Mouse (Mus musculus): ENCODE measurements at regions not wholly inside any gene's neighbourhood (a gene's known extent, or its start where the extent isn't known, plus 50 kb on each side); places are given as distances from the start of the nearest gene placed in this dataset.
A peak's percentile ranks its signal among the peaks of the same experiment; 100 is the strongest.
"Not testable (repeated sequence)": the region's sequence is repeated elsewhere in the genome, so short reads cannot be mapped to it uniquely, and the experiment has no call there.

DNA sequence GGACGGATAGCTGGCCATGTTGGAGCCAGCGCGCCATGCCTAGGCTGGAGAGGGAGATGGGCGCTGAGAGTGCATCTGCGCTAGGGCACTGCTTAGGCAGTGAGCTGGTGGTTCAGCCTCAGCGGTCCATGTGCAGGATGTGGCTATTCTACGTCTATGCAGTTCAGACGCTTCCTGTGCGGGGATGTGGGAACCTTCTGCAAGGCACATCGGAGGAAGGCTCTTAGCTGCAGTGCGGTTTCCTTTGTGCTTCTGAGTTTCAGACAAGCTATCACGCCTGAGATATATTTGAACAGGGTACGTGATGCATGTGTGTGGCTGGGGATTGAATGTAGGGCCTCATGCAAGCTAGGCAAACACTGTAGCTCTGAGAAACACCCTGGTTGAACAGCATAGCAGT, 54.4 kb upstream of the Lrpprc start:
- no peak for DNase-seq

DNA sequence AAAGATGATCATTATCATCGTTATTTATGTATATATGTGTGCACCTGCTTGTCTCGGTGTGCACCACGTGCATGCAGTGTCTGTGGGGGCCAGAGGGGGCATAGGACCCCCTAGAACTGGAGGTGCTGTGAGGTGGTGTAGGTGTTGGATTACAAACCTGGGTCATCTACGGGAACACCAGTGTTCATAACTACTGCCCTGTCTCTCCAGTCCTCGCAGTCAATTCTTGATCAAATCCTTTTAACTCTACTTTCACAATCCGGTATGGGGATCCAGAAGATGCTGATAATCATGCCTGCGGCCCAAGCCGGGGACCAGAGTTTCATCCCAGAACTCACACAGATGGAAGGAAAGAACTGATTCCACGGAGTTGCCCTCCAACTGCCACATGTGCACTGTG, 55.6 kb upstream of the Lrpprc start:
- DNase-seq: no peak

DNA sequence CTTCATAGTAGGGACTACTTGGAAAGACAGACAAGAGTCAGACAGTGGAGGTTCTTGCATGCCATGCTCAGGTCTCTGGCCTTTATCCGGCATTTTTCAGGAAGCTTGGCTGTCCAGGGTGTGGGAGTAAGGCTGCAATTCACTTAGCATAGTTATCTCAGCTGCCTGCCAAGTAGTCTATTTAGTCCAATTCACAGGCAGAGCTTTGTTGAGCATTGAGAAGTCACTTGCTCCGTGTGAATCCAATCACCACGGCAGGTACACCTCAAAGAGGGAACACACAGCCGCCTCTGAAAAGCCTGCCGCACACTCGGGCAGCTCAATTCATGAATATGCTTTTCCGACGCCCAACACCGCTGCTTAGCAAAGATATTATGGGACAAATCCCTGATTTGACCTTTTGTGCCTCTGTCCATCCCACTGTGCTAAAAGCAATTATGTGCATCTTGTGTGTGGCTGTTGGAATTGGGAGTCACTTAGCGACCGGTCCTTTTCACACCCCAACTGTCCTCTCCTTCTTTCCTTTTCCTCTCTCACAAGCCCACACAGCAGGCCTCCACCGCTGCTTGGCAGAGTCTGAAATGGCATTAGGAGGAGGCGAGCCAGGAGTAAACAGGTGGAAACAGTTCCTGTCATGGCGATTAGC, 57.9 kb upstream of the Lrpprc start:
- no peak for DNase-seq

DNA sequence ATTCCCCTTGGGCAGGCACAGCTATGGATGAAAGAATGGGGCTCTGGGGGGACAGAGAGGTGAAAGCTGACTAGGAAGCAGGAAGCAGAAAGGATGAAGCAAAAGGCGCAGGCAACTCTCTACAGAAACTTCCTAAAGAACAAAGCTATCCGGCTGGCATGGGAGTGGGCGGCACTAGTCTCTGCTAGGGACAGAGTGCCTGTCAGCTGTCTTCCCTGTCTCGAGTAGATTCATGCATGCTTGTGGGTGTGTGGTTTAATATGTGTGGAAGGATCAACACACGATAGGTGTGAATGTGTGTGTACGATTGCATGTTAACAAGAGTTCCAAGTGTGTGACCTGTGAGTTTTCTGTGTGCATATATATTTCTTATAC, 58.4 kb upstream of the Lrpprc start:
- no peak for DNase-seq

DNA sequence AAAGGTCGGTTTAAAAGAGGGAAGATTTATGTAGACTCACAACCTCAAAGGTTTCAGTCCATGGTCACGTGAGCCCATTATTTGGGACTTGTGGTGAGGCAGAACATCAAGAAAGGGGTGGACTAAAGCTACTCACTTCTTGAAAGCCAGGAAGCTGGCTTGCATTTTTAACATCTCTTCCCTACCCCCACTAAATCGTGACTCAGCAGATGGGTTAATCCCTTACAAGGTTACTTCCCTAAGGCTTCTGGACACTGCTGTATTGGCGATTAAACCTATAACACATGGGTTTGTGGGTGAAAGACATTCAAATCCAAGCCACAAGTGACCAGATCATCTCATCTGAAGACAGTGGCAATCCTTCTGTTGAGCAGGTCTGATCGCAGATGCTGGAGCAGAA, 59.9 kb upstream of the Lrpprc start:
- no peak for DNase-seq

DNA sequence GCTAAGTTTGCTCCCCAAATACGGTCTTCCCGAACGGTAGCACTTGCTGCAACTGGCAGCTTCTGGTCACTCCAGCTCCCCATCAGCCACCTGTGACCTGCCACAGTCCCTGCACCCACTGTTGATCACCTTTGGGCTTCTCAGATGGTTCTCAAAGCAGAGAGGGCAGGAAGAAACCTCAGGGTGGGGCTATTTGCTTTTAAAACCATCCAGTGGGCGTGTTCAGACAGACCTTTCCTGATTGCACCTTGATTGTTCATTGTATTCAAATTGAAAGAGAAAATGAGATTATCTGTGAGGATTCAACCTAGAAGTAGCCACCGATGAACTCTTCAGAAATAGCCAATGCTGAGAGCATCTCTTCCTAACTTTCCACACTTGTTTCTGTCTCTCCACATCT, 60.3 kb upstream of the Lrpprc start:
- DNase-seq: no peak

DNA sequence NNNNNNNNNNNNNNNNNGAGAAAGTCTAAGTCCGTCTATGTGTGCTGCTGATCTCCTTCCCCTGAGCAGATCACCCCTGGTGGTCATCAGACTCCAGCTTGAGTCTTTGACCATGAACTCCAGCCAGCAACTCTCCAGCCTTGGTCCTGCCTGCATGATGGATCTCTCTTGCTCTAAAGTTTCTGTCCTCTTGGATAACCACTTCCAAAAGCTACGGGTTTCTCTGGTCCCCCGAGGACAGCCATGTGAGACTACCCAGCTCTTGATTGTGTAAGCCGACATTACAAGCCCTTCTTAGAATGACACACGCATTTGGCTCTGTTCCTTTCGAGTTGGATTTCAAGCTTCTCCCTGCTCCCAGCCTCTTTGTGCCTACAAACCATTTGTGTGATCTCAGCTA, 66.4 kb upstream of the Lrpprc start:
- DNase-seq: no peak

DNA sequence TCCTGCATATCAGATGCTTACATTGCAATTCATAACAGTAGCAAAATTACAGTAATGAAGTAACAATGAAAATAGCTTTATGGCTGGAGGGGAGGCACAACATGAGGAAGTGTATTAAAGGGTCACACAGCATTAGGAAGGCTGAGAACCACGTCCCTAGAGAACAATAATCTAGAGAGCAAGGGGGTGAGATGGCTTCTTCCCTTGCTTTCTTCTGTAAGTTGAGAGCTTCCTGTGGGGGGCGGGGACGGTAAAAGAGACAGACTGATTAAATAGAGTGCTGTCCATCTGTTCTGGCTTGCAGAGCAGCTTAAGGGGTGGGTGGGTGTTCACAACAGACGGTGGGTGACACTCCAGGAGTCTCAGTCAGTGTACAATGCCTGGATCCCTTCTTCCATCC, 68.2 kb upstream of the Lrpprc start:
- no peak for DNase-seq

DNA sequence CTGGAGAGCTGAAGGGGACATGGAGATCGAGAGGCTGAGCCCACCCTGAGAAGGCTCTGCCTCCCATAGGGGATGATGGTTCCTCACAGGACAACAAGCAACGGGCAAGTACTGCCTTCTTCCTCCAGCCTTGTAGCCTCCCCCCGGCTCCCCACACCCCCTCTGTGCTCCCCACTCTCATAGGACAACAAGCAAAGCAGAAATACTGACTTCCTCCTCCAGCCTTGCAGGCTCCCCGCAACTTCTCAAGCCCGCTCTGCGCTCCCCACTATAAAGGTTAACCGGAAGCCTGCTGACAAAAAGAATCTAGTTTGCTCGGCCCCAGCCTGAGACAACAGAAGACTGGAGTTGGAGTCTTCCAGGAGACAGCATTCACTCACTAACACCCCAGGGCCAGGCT, 69.3 kb upstream of the Lrpprc start:
- DNase-seq: no peak

DNA sequence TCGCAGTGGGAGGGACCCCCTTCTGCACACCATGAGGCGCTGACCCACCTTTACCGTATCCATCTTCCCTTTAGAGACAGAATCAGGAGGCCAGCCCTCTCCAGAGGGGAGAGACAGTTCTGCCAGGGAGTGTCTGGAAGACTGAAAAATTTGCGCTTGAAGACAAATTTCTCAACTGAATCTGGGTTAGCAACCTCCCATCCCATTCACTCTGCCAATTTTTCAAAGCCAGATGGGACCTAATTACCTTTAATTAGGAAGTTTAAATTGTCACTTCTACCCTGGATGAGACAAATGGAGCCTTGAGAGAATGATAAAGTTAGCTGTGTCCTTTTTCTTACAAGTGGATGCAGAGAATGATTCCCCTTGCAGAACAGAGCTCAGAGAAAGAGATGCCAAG, 70.2 kb upstream of the Lrpprc start:
- DNase-seq: no peak

DNA sequence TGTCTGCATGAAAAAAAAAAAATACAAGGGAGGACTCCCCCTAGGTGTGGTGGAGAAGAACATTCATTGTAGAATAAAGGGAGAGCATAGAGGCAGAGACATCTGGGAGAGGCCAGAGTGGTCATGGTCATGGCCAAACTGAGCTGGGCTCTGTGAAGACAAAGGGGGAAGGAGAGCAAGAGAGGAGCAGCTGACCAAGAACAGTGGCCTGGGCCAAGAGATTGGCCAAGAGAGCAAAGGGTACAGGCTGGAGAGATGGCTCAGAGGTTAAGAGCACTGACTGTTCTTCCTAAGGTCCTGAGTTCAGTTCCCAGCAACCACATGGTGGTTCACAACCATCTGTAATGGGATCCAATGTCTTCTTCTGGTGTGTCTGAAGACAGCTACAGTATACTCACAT, 73.6 kb upstream of the Lrpprc start:
- DNase-seq: not testable (repeated sequence)

DNA sequence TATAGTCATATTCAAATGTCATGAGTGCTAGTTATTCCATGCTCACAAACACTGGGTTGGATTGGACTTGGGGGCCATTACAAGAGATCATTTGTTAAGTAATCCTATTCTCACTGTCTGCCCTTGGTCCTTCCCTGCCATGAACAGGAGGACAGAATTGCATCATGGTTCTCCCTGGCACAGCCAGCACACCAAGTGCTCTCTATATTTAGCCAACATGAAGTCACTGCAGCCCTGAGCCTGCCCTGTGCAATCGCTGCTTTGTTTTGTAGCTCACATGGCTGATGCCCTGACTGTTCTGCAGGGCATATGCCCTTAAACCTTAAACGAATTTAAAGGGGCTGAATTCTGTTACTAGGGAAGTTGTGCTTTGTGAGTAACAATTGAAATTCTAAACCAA, 74.6 kb upstream of the Lrpprc start:
- DNase-seq: no peak

DNA sequence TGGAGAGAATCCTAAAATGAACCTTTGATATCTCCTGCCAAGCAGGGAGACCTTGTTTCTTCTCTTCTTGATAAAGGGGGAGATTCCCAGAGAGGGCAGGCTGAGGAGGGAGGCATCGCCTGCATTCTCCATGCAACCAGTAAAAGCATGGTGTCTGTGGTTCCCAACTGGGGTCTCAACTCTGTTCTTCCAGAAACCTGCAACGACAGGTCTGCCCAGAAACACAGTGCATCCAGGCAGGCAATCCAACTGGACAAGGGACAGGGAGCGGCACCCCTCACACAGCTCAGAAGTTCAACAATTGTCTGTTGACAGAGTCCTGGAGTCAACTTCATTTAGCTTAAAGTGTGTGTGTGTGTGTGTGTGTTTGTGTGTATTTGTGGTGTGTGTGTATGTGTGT, 75.0 kb upstream of the Lrpprc start:
- DNase-seq: no peak

DNA sequence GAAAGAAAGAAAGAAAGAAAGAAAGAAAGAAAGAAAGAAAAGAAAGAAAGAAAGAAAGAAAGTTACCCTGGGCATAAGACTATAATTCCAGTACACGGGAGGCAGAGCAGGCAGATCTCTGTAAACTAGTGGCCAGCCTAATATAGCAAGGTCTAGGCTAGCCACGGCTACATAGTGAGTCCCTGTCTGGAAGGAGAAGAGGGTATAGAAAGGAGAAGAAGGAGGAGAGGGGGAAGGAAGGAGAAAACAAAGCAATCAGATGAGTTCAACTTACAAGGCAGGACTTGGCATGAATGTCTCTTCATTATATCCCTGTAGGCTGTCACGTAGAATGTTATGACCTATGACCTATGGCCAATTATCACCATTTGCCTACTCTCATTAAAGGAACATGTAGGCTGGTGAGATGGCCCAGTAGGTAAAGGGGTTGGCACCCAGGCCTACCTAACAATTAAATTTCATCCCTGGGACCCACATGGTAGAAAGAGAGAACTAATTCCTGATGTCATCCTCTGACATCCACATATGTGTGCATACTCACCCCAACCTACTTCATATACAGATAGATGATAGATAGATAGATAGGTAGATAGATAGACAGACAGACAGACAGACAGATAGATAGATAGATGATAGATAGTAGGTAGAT, 78.6 kb upstream of the Lrpprc start:
- DNase-seq: no peak

DNA sequence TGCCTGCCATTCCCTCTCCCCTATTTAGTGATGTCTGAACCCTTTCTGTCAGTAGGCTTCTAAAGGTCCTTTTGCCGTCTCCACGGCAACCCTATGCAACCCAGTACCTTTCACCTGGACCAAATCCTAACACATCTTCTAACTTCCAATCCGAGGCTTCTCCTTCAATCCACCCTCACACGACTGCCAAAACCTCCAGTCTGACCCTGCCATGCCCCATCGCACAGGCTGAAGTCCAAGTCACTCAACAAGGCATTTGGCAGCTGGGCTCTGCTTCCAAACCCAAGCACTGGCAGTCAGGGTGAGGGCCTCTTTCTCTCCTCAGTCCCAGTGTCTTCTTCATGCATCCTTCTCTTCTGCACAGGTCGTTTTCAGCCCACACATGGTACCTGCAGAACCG, 83.0 kb upstream of the Lrpprc start:
- DNase-seq: peak; percentile 17

DNA sequence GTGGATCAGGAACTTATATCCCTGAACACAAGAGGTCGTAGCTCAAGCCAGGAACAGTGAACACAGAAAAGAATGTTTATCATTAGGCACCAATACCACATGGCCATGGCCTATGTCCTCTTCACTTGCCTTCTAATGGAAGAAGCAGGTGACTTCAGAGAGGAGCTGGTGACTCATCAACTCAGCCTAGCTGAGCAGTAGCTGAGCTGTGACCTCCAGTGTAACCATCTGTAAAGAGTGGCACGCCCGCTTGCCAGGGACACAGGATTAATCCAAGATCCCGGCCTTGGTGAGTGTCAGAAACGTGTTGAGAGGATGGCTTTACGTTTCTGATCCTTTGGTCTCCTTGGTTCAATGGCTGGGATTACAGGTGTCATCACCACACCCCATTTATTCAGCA, 82.0 kb upstream of the Ppm1b start:
- no peak for DNase-seq

DNA sequence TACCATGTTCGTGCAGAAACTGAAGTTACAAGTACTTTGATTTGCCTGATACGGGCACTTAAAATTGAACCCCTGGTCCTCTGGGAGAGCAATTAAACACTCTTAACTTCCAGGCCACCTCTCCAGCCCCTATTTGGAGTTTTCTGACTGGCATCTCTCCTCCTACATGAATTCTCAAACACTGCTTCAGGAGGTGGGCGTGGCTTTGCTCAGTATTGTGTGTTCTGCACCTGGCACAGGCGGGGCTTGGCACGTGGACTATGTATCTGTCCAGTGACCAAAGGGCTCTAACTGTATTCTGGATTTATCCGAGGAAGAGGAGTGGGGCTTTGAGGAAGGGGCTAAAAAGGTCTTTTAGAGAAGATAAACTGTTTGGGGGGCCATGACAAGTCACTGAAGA, 81.5 kb upstream of the Ppm1b start:
- DNase-seq: no peak

DNA sequence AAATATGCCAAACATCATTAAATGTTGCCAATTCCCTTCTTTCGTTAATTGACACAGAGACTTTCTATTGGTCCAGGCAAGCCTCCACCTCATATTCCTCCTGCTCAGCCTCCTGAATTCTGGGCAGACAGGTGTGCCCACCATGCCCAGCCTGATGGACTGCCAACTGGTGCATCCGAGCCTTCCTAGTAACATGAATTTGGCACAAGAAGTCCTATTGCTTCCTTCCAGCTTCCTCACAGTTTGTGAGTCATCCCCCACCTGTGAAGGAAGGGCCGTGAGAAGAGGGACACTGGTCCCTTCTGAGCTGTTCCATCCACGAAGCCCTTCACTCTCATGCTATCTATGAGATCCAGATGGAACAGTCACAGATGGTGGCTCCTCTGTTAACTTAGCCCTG, 80.5 kb upstream of the Ppm1b start:
- DNase-seq: no peak

DNA sequence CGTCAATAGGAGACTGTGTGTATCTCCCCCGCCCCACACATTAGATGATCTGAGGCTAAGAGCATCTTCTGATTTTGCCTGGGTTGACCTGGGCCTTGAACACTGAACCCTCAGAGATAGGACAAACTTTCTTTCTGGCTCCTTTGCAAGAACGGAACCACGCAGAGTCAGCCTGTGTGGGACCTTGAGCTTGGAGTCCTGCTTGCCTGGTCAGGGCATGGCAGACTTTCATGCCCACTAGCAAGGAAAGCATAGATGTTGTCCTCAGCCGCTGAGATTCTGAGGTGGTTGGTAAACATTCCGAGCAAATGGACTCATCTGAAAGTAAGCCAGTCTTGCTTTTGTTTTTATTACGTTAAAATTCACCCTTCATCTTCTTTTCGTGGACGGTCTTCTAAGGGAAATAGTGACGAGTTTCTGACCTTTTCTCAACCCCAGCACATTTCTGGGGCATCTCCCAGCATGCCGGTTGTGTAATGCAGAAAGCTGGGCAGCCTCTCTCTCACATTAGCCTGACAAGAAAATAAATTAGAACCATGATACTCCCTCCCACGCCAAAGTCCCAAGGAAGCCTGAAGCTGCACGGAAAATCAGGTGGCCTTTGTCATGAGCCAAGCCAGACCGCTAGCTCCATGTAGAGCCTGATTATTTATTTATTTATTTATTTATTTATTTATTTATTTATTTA, 79.2 kb upstream of the Ppm1b start:
- no peak for DNase-seq

DNA sequence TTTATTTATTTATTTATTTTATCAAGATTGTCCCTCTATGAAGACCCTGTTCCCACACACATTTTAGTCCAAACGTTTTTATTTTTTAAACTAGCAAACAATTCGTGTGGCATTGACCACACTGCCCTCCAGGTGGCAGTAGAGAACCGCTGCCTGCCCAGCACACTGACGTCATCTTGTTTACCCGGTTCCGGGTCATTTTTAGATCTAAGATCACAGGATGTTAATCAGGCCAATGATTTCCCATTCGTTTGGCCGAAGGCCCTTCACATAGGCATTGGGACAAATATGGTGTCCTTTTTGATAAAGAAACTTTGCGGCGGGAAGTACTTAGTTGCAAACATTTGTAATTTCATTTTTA, 78.7 kb upstream of the Ppm1b start:
- peak; percentile 74 for DNase-seq

DNA sequence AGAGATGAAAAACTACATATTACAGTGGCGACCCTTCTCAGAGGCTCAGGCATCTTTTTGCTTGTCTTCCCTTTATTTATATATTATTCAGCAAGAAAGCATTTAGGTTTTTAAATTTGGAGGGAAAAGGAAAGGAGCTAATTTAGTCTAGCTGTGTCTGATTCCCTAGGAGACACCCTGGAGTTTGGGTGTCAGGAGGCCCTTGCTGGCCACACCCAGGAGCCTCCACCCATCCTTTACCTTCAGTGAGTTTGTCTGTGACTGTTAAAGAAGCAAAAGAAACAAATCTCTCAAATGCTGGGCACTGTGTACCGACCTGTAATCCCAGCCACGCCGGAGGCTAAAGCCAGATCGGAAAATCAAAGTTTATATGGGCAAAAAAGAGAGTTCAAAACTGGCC, 78.2 kb upstream of the Ppm1b start:
- no peak for DNase-seq

DNA sequence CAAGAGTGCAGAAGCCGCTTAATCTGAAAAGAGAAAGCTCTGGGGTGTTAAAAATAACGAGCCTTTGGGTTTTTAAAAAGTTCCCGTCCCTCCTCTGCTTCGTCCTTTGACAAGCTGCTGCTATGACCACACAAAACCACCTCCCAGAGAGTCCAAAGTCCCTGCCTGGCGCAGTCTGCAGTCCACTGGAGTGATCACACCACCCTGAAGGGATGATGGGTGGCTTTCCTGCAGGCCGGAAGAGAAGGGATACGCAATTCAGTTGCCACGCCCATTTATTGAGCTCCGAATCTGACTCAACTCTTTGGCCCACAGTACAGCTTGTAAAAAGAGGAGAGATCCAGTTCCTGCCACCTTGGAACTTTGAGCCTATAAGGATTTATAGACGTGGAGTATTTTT, 77.4 kb upstream of the Ppm1b start:
- DNase-seq: no peak

DNA sequence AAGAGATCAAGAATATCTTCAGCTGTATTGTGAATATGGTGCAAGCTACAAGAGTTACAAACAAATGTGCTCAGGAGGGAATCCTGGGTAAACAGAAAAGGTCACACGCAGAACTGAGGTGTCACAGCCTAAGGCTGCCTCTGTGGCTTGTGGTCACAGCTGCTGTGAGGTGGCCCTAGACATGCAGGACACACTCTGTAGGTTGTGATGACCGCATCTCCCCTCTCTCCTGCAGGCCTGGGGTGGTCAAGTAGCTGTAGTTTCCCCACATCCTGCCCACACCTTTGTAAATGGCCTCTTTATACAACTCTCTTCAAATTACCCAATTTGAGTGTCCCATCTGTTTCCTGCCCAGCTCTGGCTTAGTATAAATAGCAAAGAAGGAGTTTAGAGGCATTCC, 75.6 kb upstream of the Ppm1b start:
- DNase-seq: no peak

DNA sequence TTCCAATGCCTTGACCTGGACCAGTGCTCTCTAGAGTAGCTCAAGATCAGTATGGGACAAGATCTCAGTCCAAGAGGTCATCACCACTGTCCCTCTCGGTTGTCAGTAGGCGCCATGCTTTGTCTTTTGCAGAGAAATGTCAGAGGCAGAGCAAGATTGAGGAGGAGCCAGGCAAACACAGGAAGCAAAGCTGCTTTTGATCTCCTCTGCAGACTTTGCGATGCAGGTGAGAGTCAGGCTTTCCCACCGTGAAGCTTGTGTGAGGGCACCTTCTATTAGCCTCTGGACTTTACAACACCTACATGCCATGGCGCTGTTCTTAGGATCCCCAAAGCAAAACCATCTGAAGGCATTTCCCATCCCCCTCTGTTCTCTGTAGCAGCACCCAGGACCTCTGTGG, 68.0 kb upstream of the Ppm1b start:
- DNase-seq: no peak

Measured in gastrocnemius, postnatal 10 days (tissue).